Mouse (Mus musculus): Measurements from ENCODE around the gene 4930402H24Rik. TPM values are rescaled to one million over a fixed set of nuclear protein-coding genes. Genes with fewer than 3 reads are reported as not detected.

4930402H24Rik gene
- 10 to 100 TPM; 77.6 to 89.3 TPM for total RNA-seq (2021)
- long read RNA-seq, experiment 1, full-length matches to known transcripts, result 8 of 35 reads
- long read RNA-seq, experiment 1, partial matches to known transcripts, result 10 of 35 reads
- long read RNA-seq, experiment 1, other reads (novel, unspliced or antisense), result 17 of 35 reads
- long read RNA-seq, experiment 2, full-length matches to known transcripts, result 18 of 55 reads
- long read RNA-seq, experiment 2, partial matches to known transcripts, result 8 of 55 reads
- long read RNA-seq, experiment 2, other reads (novel, unspliced or antisense), result 29 of 55 reads

DNA sequence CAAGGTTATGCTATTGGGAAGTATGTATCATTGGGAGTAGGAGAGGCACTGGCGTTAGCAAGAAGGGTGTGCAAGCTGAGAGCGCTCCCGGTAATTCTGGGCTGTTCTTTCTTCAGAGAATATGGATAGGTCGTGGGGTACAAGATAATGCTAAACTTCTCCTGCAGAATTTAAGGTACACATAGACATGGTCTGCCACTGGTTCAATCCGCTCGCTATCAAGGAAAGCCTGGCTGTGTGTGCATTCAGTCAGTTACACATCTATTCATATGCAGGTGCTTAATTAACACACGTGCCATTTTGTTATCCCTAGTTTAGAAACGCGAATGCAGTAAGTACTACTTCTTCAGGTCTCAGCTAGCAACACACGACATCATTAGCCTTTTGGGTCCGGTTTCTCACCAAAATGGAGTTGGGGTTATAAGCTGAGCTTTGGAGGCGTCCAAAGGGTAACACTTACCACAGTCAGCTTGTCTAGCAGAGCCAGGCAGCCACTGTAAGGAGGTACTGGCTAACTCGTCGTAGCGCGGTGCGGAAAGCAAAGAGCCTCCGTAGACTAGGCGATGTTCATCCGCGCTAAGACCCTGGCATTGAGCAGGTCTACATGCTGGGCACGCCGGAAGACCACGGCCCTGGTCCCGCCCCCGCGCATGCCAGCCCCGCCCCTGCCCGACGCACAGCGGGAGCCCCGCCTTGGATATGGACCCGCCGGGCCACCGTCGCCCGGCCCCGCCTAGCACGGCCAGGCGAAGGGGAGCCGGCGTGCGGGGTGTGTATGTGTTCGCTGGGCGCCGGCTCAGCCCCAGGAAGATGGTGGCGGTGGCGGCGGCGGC is at the start of gene 4930402H24Rik, which contains the start of gene Atrn:
4930402H24Rik (minus strand) TSS at position 656 of the 833 bp plus-strand sequence.
Atrn (plus strand) TSS at position 745 of the 833 bp plus-strand sequence.
- TF ChIP-seq CTCF (conservative IDR thresholded peaks at IDR 0.05), result no peak
- peak; percentile 91 to 93 for DNase-seq (ENCODE audit: low spot score in 2 of 2)
- Histone ChIP-seq H3K4me3 (peak within 1 kb of the TSS; percentile 93), H3K27ac (peak within 1 kb of the TSS; percentile 93)

DNA sequence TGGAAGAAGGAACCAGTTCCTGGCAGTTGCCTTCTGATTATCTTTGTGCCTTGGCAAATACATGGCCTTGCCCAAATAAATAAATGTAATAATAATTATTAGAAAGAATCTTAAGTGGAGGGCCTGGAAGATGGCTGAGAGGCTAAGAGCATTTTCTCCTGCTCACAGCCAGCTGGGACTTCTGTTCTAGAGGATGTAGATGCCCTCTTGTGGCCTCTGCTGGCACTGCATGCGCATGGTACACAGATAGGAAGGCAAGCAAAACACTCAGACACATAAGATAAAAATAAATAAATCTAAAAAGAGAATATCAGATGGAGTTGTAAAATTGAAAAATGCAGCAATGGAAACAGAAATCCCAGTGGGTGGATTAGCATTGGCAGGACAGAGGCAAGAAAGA is 44.3 kb upstream of the 4930402H24Rik start:
- Histone ChIP-seq H3K27ac (peak overlapping the region; percentile 32; the same call in 1 of the 2 replicates), H3K4me3 (no peak overlapping the region)

DNA sequence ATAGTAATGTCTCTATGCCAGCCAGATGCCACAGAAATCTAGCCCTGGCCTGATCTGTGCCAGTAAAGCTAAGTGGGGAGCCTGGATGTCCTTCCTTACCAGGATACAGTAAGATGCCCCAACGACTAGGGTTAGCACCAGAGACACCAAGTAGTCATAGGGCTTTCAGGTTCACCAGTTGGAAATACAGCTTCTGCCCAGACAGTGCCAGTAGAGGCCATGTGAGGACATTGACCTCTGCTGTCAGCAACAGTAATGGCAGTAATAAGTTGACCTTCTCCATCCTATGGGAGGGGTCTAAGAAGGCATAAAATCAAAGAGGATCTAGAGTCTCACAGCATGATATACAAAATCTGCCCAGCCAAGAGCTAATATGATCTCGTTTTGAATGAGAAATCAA is 43.6 kb upstream of the 4930402H24Rik start:
- peak overlapping the region; percentile 32; the same call in 1 of the 2 replicates for H3K27ac ChIP-seq
- H3K4me3 ChIP-seq, result no peak overlapping the region
- no peak for DNase-seq (ENCODE audit: low spot score in 2 of 2)
- no peak for TF ChIP-seq CTCF (conservative IDR thresholded peaks at IDR 0.05)

More for the DNA sequence above, 44.3 kb upstream of the 4930402H24Rik start:
- TF ChIP-seq CTCF (conservative IDR thresholded peaks at IDR 0.05), result peak; percentile 99
- DNase-seq (ENCODE audit: low spot score in 2 of 2), result peak; percentile 88 to 92

DNA sequence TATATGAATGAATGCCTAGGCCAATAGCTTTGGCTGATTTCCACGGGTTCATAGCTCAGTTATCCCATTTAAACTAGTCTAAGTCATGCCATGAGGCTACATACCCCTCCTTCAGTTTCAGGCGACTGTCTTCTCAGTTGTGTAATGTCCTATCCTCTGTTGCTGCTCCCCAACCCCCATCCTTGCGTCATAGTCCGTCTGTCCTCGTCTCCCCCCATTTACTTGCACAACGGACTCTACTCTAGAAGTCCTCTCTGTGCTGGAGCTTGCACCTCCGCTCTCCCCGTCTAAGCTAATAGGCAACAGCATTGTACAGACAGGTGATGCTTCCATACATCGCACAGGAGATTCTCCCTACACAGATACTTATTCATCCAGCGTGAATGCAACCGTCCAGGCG is 26.7 kb upstream of the 4930402H24Rik start:
- Histone ChIP-seq H3K27ac (0 out of 2 replicates have a peak overlapping the region, but pooled peaks have one; percentile 23), H3K4me3 (no peak overlapping the region)
- TF ChIP-seq CTCF (conservative IDR thresholded peaks at IDR 0.05), result no peak
- DNase-seq (ENCODE audit: low spot score in 2 of 2), result no peak

DNA sequence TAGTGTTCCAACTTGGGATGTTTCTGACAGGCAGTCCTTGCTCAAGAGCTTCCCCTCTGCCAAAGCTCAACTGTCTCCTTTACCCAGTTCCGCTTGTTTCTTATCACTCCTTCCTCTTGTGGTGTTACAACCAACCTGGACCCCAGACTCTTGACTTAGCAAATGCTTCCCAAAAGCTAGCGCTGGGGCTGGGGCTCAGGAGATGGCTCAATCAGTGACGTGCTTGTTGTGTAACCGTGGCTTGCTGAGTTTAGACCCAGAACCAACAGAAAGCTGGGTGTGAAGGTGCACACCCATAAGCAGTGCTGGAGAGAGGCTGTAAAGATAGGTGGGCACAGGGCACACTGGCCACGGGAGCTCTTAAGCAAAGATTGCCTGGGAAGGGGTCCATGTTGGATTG is 23.8 kb upstream of the 4930402H24Rik start:
- no peak overlapping the region for H3K27ac ChIP-seq
- no peak overlapping the region for H3K4me3 ChIP-seq
- DNase-seq (ENCODE audit: low spot score in 2 of 2), result no peak
- TF ChIP-seq CTCF (conservative IDR thresholded peaks at IDR 0.05), result no peak

DNA sequence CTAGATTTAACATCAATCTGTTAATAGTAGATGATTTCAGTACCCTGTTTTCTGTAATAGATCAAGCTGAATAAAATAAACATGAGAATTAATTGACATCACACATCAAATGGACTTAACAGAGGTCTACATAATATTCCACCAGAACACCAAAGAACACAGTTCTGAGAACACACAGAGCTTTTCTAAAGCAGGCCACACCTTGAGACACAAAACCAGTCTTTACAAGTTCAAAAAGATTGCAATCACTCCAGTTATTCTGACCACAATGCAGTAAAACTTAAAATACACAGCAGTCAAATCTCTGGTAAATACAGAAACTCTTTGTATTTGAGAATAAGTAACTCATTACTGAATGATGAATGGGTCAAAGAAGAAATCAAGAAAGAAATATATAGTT is 22.3 kb upstream of the 4930402H24Rik start:
- TF ChIP-seq CTCF (conservative IDR thresholded peaks at IDR 0.05), result no peak
- H3K4me3 ChIP-seq, result no peak overlapping the region
- no peak overlapping the region for H3K27ac ChIP-seq
- DNase-seq (ENCODE audit: low spot score in 2 of 2), result no peak

DNA sequence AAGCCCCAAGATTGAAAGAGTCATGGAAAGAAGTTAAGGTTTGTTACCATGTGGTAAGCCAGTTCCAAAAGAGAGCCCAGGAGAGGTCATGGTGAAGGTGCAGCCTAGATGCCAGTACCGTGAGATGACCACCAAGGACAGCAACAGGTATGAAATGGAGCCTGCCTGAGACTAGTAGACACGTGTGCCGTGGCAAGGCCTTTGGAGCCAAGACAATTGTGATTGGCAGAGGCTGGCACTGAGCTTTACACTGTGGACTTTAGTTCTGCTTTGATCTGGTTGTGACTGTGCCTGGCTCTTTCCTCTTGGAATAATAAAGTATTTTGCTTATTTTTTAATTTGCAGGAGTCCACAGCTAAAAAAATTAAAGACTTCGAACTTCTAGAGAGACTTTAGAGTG is 21.8 kb upstream of the 4930402H24Rik start:
- H3K4me3 ChIP-seq, result no peak overlapping the region
- no peak for DNase-seq (ENCODE audit: low spot score in 2 of 2)
- no peak for TF ChIP-seq CTCF (conservative IDR thresholded peaks at IDR 0.05)
- H3K27ac ChIP-seq, result no peak overlapping the region

DNA sequence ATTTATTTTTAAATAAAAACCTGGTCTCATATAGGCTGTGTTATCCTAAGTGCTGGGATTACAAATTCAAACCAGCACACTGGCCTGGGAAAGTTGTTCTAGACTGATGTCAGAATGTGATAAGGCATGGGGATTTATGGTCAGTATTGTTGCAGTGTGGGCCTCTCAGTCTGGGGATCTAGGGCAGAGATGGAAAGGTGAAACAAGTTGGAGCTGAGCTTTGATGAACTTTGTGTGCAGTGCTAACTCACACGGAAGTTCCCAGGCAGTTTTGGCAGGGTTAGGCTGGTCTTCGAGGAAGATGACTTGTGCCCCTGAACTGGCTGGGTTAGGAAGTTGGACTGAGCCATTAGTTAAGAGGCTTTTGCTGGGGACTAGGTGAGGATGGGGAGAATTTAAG is 18.7 kb upstream of the 4930402H24Rik start:
- no peak for TF ChIP-seq CTCF (conservative IDR thresholded peaks at IDR 0.05)
- Histone ChIP-seq H3K4me3 (no peak overlapping the region), H3K27ac (no peak overlapping the region)
- no peak for DNase-seq (ENCODE audit: low spot score in 2 of 2)

DNA sequence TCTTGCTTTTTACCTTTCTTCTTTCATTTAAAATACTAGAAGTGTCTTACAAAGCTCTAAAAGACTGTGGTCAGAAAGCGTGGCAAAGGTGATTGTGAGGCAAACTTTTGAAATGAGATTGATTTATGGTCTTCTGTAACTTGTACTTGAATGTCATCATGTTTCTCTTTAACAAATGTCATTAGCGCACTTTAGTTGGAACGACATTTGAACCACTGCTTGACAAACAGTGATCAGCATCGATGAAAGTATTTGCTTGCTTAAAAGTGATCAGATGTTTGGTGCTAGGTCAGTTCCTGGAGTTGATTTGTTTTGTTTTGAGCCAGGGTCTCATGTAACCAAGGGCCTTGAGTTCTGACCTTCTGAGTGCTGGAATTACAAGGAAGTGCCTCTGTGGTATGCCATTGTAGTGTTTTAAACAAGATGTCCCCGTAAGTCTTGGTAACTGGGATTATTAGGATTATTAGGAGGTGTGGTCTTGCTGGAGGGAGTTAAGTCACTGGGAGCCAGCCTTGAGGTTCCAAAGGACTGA is 12.9 kb upstream of the 4930402H24Rik start:
- Histone ChIP-seq H3K4me3 (no peak overlapping the region), H3K27ac (no peak overlapping the region)
- no peak for DNase-seq (ENCODE audit: low spot score in 2 of 2)
- no peak for TF ChIP-seq CTCF (conservative IDR thresholded peaks at IDR 0.05)

DNA sequence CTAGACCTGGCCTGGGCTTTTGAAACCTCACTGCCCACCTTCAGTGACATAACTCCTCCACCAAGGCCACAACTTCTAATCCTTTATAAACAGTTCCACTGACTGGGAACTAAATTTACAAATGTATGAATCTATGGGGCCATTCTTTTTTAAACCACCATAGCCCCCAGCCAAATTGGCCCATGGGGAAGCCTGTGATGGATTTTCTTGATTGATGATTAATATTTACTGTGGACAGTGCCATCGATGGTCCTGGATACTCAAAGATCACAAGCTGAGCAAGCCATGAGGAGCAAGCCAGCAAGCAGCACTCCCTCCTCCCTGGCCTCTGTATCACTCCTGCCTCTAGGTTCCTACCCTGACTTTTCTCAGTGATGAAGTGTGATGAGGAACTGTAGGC is 11.5 kb upstream of the 4930402H24Rik start:
- no peak for DNase-seq (ENCODE audit: low spot score in 2 of 2)
- TF ChIP-seq CTCF (conservative IDR thresholded peaks at IDR 0.05), result no peak
- no peak overlapping the region for H3K27ac ChIP-seq
- H3K4me3 ChIP-seq, result no peak overlapping the region

DNA sequence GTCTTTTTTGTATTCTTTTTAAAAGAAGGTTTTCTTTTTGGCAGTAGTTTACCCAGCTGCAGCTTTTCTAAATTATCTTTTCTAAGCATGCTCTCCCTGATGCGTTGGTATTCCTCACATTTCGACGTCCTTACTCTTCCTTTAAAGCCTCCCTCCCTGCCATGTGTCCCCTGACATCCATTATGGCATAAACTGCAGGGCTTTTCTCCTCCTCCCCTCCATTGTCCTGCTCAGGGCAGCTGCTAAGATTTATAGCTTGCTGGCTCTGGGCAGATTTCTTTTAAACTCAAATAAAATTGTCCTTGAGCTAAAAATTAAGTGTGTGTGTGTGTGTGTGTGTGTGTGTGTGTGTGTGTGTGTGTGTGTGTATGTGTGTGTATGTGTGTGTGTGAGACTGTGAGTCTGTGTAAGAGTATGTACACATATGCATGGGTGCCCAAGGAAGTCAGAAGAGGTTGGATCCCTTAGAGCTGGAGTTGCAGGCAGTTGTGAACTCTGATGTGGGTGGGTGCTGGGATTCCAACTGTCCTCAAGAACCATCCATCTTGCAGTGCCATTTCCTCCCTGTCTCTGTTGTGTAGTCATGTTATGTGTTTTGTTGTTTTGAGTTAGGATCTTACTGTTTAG is 10.4 kb upstream of the 4930402H24Rik start:
- H3K4me3 ChIP-seq, result no peak overlapping the region
- no peak for TF ChIP-seq CTCF (conservative IDR thresholded peaks at IDR 0.05)
- no peak for DNase-seq (ENCODE audit: low spot score in 2 of 2)
- H3K27ac ChIP-seq, result no peak overlapping the region

DNA sequence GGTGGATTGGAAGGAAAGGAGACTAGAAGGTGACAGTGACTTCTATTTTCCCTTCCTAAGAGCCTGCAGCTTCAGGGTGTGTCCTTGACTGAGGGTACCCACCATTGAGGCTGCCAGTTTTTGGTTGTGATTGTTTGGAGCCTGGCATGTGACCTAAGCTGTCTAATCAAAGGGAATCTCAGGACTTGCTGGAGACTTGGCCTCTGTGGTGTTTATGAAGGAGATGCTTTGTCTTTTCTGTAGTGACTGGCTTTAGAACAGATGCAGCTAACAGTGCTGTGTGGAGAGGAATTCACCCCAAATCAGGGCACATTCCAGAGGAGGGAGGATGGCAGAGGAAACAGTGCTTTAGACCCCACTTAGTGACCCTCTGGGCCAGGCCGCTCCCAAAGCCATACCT is 8.7 kb upstream of the 4930402H24Rik start:
- TF ChIP-seq CTCF (conservative IDR thresholded peaks at IDR 0.05), result no peak
- H3K27ac ChIP-seq, result peak overlapping the region; percentile 60
- no peak for DNase-seq (ENCODE audit: low spot score in 2 of 2)

DNA sequence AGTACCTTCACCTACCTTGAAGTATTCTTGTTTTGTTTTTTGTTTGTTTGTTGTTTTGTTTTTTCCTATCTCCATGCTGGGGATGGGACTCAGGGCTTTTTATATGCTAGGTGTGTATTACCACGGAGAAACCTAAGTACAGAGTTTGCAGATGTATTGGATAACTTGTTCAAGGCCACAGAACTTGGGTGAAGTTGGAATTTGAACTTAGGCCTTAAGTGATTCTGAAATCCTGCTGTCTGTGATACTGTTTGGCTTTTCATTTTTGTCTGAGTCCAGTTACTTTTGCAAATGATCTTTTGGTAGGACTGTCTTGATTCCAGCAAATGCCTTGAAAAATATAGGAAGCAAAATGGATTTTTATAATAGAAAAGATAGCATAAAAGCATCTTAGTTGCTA is 5.5 kb upstream of the 4930402H24Rik start:
- no peak for TF ChIP-seq CTCF (conservative IDR thresholded peaks at IDR 0.05)
- H3K27ac ChIP-seq, result no peak overlapping the region
- no peak for DNase-seq (ENCODE audit: low spot score in 2 of 2)
- H3K4me3 ChIP-seq, result no peak overlapping the region

More for the DNA sequence above, 8.7 kb upstream of the 4930402H24Rik start:
- no peak overlapping the region for H3K4me3 ChIP-seq
